Mouse (Mus musculus) layer of hippocampus, adult 2 months (tissue): ENCODE results near the gene Pcnx. TPM values are rescaled to one million over a fixed set of nuclear protein-coding genes. Genes with fewer than 3 reads are reported as not detected.
A peak's percentile ranks its signal among the peaks of the same experiment; 100 is the strongest.

Experiments used
- DNase-seq, 2 experiments: peaks; one replicate each; pipeline ENCODE4 v3.0.0; 2022; ENCODE audit warnings: low spot score in 2 of 2
- H3K27ac ChIP-seq: fragments of 200-600 bp; 2 replicates; pipeline ENCODE4 v1.8.1; 2022
- H3K4me3 ChIP-seq: fragments of 200-600 bp; 2 replicates; pipeline ENCODE4 v1.8.1; 2022; ENCODE audit warnings: mild to moderate bottlenecking
- CTCF ChIP-seq: fragments of 200-600 bp; conservative IDR thresholded peaks from 2 replicates; pipeline ENCODE4 v1.8.1; 2022; ENCODE audit warnings: antibody characterized with exemption, mild to moderate bottlenecking, moderate library complexity
- total RNA-seq, 2 experiments: library from RNA; stranded (reverse); gene quantifications; 2 replicates each; pipeline ENCODE4 v1.2.3; 2021

The Pcnx gene
- total RNA-seq, 2 experiments from 2014 or later = 110 to 112 TPM

DNA sequence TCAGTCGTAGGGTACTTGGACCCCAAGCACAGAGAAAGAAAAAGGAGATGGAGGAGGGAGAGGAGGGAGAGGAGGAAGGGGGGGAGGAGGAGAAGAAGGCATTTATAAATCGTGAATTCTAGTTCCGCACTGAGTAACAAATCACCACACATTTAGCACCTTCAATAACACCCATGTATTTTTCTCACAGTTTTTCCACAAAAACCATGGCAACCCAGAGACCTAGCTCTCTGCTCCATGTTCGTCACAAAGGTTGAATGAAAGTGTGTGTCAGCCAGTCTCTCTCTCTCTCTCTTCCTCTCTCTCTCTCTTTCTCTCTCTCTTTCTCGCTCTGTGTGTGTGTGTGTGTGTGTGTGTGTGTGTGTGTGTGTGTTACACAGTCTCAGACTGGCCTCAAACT is 22.4 kb upstream of the Pcnx start:
- no peak for DNase-seq

DNA sequence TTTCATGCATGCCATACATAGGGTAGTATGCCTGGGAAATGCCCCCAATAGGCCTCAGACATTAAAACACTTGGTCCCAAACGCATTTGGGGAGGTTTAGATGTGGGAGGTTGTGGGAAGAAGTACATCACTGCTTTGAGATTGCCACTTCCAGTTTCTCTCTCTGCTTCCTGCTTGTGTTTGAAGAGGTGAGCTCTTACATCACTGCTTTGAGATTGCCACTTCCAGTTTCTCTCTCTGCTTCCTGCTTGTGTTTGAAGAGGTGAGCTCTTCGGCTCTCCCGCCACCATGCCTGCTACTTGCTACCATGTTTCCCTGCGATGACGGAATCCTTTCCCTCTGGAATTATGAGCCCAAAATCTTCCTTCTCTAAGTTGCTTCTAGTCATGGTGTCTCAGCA is 20.2 kb upstream of the Pcnx start:
- Histone ChIP-seq H3K4me3 (no peak overlapping the region), H3K27ac (no peak overlapping the region)
- TF ChIP-seq CTCF = no peak
- no peak for DNase-seq

More for the DNA sequence above, 22.4 kb upstream of the Pcnx start:
- Histone ChIP-seq H3K27ac (no peak overlapping the region), H3K4me3 (no peak overlapping the region)
- no peak for TF ChIP-seq CTCF

DNA sequence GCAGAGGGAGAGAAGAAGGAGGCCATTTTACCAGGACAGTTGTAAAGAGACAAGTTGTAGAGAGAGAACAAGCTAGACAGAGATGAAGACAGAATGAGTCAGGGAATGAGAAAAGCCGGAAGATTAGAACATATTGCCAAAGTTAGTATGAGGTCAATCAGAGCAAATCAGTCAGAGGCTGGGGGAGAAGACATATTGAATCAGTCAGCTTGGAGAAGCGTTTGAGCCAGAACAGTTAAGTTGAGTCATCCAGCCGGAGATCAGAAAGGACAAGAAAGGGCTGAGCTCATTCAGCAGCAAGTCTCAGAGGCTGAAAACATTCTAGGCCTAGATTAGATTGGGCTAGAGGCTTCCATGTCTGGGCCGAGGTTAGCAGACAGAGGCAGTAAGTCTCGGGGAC is 18.8 kb upstream of the Pcnx start:
- Histone ChIP-seq H3K4me3 (no peak overlapping the region), H3K27ac (no peak overlapping the region)
- TF ChIP-seq CTCF = no peak
- no peak for DNase-seq

DNA sequence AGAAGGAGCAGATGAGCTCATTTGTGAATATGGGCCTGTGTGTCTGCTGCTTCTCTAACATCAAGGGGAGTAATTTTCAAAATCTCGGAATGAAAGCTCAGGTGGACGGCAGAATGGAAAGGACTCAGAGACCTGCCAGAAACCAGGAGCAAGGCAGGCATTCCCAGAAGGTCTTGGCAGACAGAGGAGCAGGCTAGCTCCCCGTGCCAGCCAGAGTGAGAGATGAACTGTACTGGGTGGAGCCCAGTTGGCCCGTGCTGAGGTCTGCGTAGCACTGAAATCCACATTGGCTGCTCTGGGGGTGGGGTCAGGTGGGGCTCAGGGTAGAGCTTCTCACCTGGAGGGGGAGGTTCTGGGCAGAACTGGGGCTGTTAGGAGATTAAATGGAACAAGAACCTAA is 16.3 kb upstream of the Pcnx start:
- Histone ChIP-seq H3K4me3 (no peak overlapping the region), H3K27ac (no peak overlapping the region)
- no peak for TF ChIP-seq CTCF
- no peak for DNase-seq

DNA sequence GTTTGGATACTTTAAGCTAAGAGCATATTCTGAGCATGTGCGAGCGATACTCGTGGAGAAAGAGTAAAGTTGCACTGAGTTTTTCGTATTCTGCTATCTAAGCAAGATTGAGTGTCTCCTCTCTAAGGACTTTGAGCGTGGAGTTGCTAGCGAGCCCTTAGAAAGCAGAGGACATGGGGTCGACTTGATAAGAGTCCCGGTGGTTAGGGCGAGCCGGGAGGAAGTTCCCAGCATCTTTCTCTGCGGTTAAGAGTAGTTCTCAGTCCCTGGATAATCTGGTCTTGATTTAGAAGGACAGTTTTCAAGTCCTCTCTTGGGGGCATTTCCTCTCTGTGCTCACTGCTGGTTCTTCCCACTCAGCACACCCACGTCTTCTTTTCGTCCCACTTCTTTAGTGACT is 15.3 kb upstream of the Pcnx start:
- TF ChIP-seq CTCF = no peak
- Histone ChIP-seq H3K4me3 (peak overlapping the region; percentile 19; the same call in 1 of the 2 replicates), H3K27ac (no peak overlapping the region)
- DNase-seq = no peak

DNA sequence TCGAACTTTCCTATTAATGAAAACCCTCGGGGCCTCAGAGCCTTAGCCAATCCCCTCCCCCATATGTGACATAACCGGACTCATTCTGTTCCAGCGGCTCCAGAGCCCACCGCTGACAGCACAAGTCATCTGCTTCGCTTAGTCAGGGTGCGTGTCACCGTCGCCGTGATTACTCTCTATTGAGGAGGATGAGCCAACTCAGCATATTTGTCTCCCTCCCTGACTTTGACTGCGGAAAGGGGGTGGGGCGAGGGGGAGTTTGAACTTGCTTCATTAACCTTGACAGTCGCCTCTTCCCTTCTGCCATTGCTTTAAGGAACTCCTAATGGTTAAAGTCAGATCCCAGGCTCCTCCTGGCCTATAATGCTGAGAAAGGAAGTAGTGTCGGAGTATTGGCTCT is 14.8 kb upstream of the Pcnx start:
- no peak overlapping the region for H3K27ac ChIP-seq
- no peak for TF ChIP-seq CTCF
- peak overlapping the region; percentile 19; the same call in 1 of the 2 replicates for H3K4me3 ChIP-seq
- no peak for DNase-seq

DNA sequence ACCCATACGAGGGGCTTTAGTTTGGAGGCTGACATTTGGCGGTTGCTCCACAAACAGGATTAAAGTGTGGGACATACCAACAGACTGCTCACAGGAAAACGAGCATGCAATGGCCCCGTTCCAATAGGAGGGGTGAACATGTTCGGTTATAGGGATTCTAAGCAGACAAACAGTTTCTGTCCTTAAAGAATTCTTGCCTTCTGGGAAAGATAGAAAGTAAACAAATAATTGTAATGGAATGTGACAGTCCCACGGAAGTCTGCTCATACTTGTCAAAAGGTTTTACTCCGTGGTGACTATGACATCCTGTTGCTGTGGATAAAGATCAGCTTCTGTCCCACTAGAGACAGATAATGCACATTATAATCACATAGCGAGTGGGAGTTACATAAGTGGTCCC is 10.2 kb upstream of the Pcnx start:
- Histone ChIP-seq H3K27ac (no peak overlapping the region), H3K4me3 (no peak overlapping the region)
- no peak for DNase-seq
- no peak for TF ChIP-seq CTCF

- H3K27ac ChIP-seq = no peak overlapping the region
- no peak for DNase-seq
- no peak for TF ChIP-seq CTCF
- no peak overlapping the region for H3K4me3 ChIP-seq
These were observed 7.3 kb upstream of the Pcnx start for GRCm38 (mm10) chr12:81852551-81852950.

GRCm38 (mm10) chr12:81852977-81853376 is 6.8 kb upstream of the Pcnx start:
- DNase-seq = peak in 1 of 2 experiments; percentile 26
- no peak overlapping the region for H3K27ac ChIP-seq
- no peak for TF ChIP-seq CTCF
- no peak overlapping the region for H3K4me3 ChIP-seq

GRCm38 (mm10) chr12:81853543-81853942 is 6.3 kb upstream of the Pcnx start:
- TF ChIP-seq CTCF = no peak
- DNase-seq = no peak
- H3K4me3 ChIP-seq = no peak overlapping the region
- H3K27ac ChIP-seq = no peak overlapping the region

DNA sequence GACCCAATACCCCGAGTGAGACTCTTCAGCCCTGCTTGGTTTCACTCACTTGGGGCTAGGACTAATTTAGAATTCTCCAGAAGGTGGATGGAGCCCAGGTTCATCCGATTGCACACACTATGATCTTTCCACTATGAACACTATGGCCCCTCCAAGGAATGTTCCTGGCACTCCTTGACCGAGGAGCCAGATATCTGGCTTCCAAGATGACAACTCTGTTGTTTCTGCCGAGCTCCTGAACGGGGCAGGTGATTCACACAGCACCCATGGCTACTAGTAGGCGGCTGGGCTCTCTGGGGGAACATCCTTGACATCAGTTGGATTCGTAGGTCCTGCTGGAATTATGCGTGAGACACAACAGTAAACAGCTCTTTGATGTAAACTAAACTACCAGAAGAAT is 4.8 kb upstream of the Pcnx start:
- no peak overlapping the region for H3K4me3 ChIP-seq
- H3K27ac ChIP-seq = no peak overlapping the region
- TF ChIP-seq CTCF = no peak
- no peak for DNase-seq

DNA sequence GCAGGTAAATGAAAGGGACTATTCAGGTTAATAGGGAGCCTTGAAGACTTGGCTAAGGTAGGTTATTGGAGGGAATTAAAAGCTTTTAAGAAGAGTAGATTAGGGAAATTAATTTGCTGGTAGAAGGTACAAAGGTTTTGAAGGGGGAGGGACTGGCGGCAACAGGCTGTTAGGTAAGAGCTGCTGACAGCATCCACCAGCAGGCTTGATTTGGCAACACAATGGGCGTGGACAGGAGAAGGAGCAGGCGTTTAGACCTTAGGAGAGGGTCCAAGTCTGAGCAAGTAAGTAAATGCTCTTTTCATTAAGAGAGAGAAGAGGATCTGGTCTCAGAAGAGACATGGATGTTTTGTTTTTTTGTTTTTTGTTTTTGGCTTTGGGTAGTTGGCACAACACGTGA is 3.1 kb upstream of the Pcnx start:
- TF ChIP-seq CTCF = no peak
- DNase-seq = no peak
- Histone ChIP-seq H3K27ac (no peak overlapping the region), H3K4me3 (no peak overlapping the region)

DNA sequence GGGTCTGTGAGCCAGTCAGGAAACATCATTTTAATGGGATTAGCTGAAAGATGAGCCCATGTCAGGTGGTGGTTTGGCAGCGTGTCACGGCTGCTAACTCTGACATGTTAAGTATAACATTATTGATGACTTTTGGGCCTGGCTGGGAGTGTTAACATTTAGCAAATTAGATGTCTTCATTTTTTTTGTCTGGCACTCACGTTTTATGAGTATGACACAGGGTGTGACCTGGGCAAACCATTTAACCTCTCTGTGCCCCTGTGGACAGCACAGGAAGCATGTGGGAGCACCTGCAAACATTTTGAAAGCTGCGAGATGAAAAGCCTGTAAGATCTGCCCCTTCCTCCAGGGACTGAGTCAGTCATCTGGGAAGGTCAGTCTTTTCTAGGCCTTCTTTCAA is 2.6 kb upstream of the Pcnx start:
- H3K27ac ChIP-seq = no peak overlapping the region
- DNase-seq = no peak
- H3K4me3 ChIP-seq = no peak overlapping the region
- no peak for TF ChIP-seq CTCF

DNA sequence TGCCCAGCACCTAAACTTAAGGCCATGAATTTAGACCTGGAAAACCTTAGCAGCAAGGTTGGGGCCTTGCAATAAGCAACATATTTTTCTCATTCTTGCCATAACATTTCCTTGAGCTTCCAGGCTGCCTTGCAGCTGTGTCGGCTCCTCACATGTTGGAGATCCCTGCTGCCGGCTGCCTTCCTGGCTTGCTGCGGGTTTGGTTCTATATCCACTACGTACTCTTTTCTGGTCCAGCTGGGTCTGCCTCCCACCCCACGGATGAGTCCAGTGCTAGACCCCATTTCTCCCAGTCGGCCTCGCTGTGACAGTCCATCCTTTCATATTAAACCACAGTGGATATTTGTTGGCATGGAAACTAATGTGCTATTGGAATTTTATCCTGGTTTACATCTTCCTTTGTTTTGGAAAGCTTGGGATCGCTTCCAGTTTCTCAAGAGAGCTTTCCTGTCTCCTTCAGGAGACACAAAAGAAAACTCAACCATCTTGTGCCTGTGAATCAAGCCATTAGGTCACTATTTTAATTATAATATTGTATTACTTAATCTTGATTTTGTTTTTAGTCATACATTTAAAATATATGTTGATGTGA is 1.7 kb upstream of the Pcnx start:
- Histone ChIP-seq H3K27ac (peak overlapping the region; percentile 5; the same call in 1 of the 2 replicates), H3K4me3 (no peak overlapping the region)
- no peak for TF ChIP-seq CTCF

More for the DNA sequence above, 1.7 kb upstream of the Pcnx start:
- no peak for DNase-seq
